In genomic region chr10:21561181-21561580, GRCm38 (mm10) we compare ENCODE assay signal across 34 mouse cellular contexts. TPM values are rescaled to one million over a fixed set of nuclear protein-coding genes. Genes with fewer than 3 reads are reported as not detected.
DNase-seq lines count a peak whose midpoint lies in the region; ATAC-seq and TF ChIP-seq lines count a peak whose summit lies in the region.
"Had no signal": no experiment of that assay in that cellular context is flagged by ENCODE, and none has a peak within 500 bp of the region (broad histone marks: within the 10 kb centered on the region; RNA-seq: fewer than 3 reads in every experiment).

No protein-coding gene starts in this region.

- no peaks in the 10 kb centered on the region for H3K27me3 ChIP-seq in heart, adult 2 months (ENCODE audit: control insufficient read depth, insufficient read depth, low read length)
- no peaks in the 10 kb centered on the region for H3K27me3 ChIP-seq in midbrain, postnatal 0 days (ENCODE audit: insufficient read depth, low read length)
- no peaks in the 10 kb centered on the region for H3K27me3 ChIP-seq in midbrain, embryonic 14.5 days (ENCODE audit: control insufficient read depth, insufficient read depth, low read length)
- H3K27me3 ChIP-seq: embryonic facial prominence, embryonic 13.5 days; forebrain, embryonic 12.5 days; forebrain, embryonic 15.5 days; heart, embryonic 12.5 days; heart, embryonic 15.5 days; hindbrain, embryonic 12.5 days; hindbrain, embryonic 15.5 days had no signal

- H3K79me2 ChIP-seq in heart, adult 2 months (replicated peaks; ENCODE audit: control insufficient read depth, insufficient read depth, low read length) = no peaks in the 10 kb centered on the region

- no peak for TF ChIP-seq POLR2A in heart, adult 2 months (IDR thresholded peaks at IDR 0.05; ENCODE audit: insufficient read depth, low read depth, low read length)

- H3K9ac ChIP-seq in heart, adult 2 months (ENCODE audit: low read depth, low read length) = no peak overlapping the region
- H3K9ac ChIP-seq in midbrain, postnatal 0 days (replicated peaks; ENCODE audit: low read length, poor library complexity, severe bottlenecking) = no peak overlapping the region
- no peak overlapping the region for H3K9ac ChIP-seq in midbrain, embryonic 14.5 days (replicated peaks; ENCODE audit: low read length)
- H3K9ac ChIP-seq: embryonic facial prominence, embryonic 13.5 days; forebrain, embryonic 12.5 days; forebrain, embryonic 15.5 days; heart, embryonic 12.5 days; heart, embryonic 15.5 days; hindbrain, embryonic 12.5 days; hindbrain, embryonic 15.5 days had no signal

- no peak for TF ChIP-seq EP300 in heart, adult 2 months (IDR thresholded peaks at IDR 0.05; ENCODE audit: insufficient read depth, low read depth, low read length)

- no peak for TF ChIP-seq CTCF in heart, adult 2 months (IDR thresholded peaks at IDR 0.05)
- TF ChIP-seq CTCF in midbrain, postnatal 0 days (IDR thresholded peaks at IDR 0.05) = 0 out of 2 replicates have a peak, but pooled peaks have one; percentile 6

- no peak overlapping the region for H3K4me2 ChIP-seq in midbrain, postnatal 0 days (ENCODE audit: low read depth, low read length, poor library complexity, severe bottlenecking)
- H3K4me2 ChIP-seq in midbrain, embryonic 14.5 days (ENCODE audit: low read length) = no peak overlapping the region
- H3K4me2 ChIP-seq: embryonic facial prominence, embryonic 13.5 days; forebrain, embryonic 12.5 days; forebrain, embryonic 15.5 days; heart, embryonic 12.5 days; heart, embryonic 15.5 days; hindbrain, embryonic 12.5 days; hindbrain, embryonic 15.5 days had no signal

- H3K4me1 ChIP-seq in heart, adult 2 months (ENCODE audit: control insufficient read depth, insufficient read depth, low read length) = no peaks in the 10 kb centered on the region
- H3K4me1 ChIP-seq in midbrain, postnatal 0 days (ENCODE audit: insufficient read depth, low read length) = no peaks in the 10 kb centered on the region
- no peaks in the 10 kb centered on the region for H3K4me1 ChIP-seq in midbrain, embryonic 14.5 days (ENCODE audit: control insufficient read depth, insufficient read depth, low read length)
- H3K4me1 ChIP-seq: forebrain, embryonic 12.5 days; forebrain, embryonic 15.5 days; hindbrain, embryonic 15.5 days had no signal

- WGBS in heart, adult 2 months = 28% methylated on average over 1 of the region's 1 CpGs
- WGBS in midbrain, postnatal 0 days = 63% methylated on average over 1 of the region's 1 CpGs
- WGBS in midbrain, embryonic 14.5 days = 64% methylated on average over 1 of the region's 1 CpGs

- no peaks in the 10 kb centered on the region for H3K9me3 ChIP-seq in midbrain, postnatal 0 days (ENCODE audit: low read length)
- H3K9me3 ChIP-seq in midbrain, embryonic 14.5 days (ENCODE audit: control insufficient read depth, low read length) = no peaks in the 10 kb centered on the region
- H3K9me3 ChIP-seq: embryonic facial prominence, embryonic 10.5 days; embryonic facial prominence, embryonic 13.5 days; forebrain, embryonic 12.5 days; forebrain, embryonic 15.5 days; heart, embryonic 12.5 days; heart, embryonic 15.5 days; hindbrain, embryonic 12.5 days; hindbrain, embryonic 15.5 days had no signal

- DNase-seq in frontal cortex, postnatal 25 days (ENCODE audit: low spot score in 2 of 2) = no peak
- DNase-seq in heart, adult 11 months = peak; percentile 21
- DNase-seq in heart, adult 2 months = no peak
- DNase-seq in midbrain, postnatal 0 days (ENCODE audit: low spot score) = no peak
- DNase-seq in midbrain, embryonic 14.5 days = no peak
- peak; percentile 60 for DNase-seq in telencephalon, adult 2 months (ENCODE audit: low read depth, low spot score)
- DNase-seq in adrenal gland, adult (ENCODE audit: inconsistent age in 2 of 2, low spot score in 1 of 2) = no peak
- DNase-seq: adrenal gland, postnatal 10 days; adrenal gland, postnatal 36 days; cerebellum, adult 11 months; cerebellum, adult 2 months; cerebellum, adult 9-11 months; cerebellum, postnatal 25 days; embryo, embryonic 11 days; gastrocnemius, postnatal 25 days; heart, postnatal 14 days had no signal

- H3K4me3 ChIP-seq in heart, adult 2 months = no peak overlapping the region
- no peak overlapping the region for H3K4me3 ChIP-seq in midbrain, postnatal 0 days (ENCODE audit: low read depth, low read length)
- no peak overlapping the region for H3K4me3 ChIP-seq in midbrain, embryonic 14.5 days (replicated peaks; ENCODE audit: low read depth, low read length)
- H3K4me3 ChIP-seq: embryonic facial prominence, embryonic 10.5 days; embryonic facial prominence, embryonic 13.5 days; erythroblast, embryonic 14.5 days; forebrain, embryonic 12.5 days; forebrain, embryonic 15.5 days; heart, embryonic 12.5 days; heart, embryonic 15.5 days; hindbrain, embryonic 12.5 days; hindbrain, embryonic 15.5 days had no signal

- intact Hi-C loops in heart, adult 2 months (cut with DNase I) = no loop called here

- no peak overlapping the region for H3K27ac ChIP-seq in heart, adult 2 months
- H3K27ac ChIP-seq in midbrain, postnatal 0 days (ENCODE audit: low read depth, low read length) = no peak overlapping the region
- H3K27ac ChIP-seq in midbrain, embryonic 14.5 days (replicated peaks; ENCODE audit: low read depth, low read length) = no peak overlapping the region
- H3K27ac ChIP-seq: embryonic facial prominence, embryonic 10.5 days; embryonic facial prominence, embryonic 13.5 days; forebrain, embryonic 12.5 days; forebrain, embryonic 15.5 days; heart, embryonic 15.5 days; hindbrain, embryonic 12.5 days; hindbrain, embryonic 15.5 days had no signal

- ATAC-seq in frontal cortex, adult (ENCODE audit: low TSS enrichment) = peak; percentile 90
- ATAC-seq in midbrain, postnatal 0 days (ENCODE audit: low FRiP score) = no peak
- no peak for ATAC-seq in midbrain, embryonic 14.5 days (ENCODE audit: low FRiP score, low TSS enrichment)
- ATAC-seq: activated CD4-positive, CD25-positive, alpha-beta regulatory T cell, adult 4 months; forebrain, embryonic 15.5 days; intestine, postnatal 0 days had no signal

- H3K36me3 ChIP-seq in heart, adult 2 months (ENCODE audit: control insufficient read depth, insufficient read depth, low read length) = no peaks in the 10 kb centered on the region
- no peaks in the 10 kb centered on the region for H3K36me3 ChIP-seq in midbrain, postnatal 0 days (ENCODE audit: insufficient read depth, low read length)
- no peaks in the 10 kb centered on the region for H3K36me3 ChIP-seq in midbrain, embryonic 14.5 days (ENCODE audit: control insufficient read depth, insufficient read depth, low read length)
- H3K36me3 ChIP-seq: embryonic facial prominence, embryonic 10.5 days; embryonic facial prominence, embryonic 13.5 days; forebrain, embryonic 12.5 days; forebrain, embryonic 15.5 days; heart, embryonic 12.5 days; heart, embryonic 15.5 days; hindbrain, embryonic 12.5 days; hindbrain, embryonic 15.5 days had no signal

RNA-seq across cellular contexts. Expression of gene 1700020N01Rik, which starts 31.8 kb away (rescaled TPM):
- total RNA-seq in heart, adult 2 months (2021) = not detected
- polyA plus RNA-seq in heart, adult 2 months (2012; rRNA removed) = not detected in 2 replicates
- total RNA-seq in midbrain, postnatal 0 days (2014; rRNA removed) = not detected in 2 replicates
- not detected in 2 replicates for polyA plus RNA-seq in midbrain, postnatal 0 days (2015; fragmentation: Nextera tagmentation; extraction: Ambion mirVana)
- not detected in 2 replicates for polyA plus RNA-seq in midbrain, embryonic 14.5 days (2014; fragmentation: Nextera tagmentation; extraction: Ambion mirVana)
- total RNA-seq: adrenal gland, adult 18-20 months; adrenal gland, postnatal 10 days; adrenal gland, postnatal 36 days; common myeloid progenitor, adult 5-6 weeks; gastrocnemius, adult 8-10 months; gastrocnemius, postnatal 25 days; granulocyte monocyte progenitor cell, adult 5-6 weeks; heart, postnatal 14 days; hematopoietic stem cell, adult 5-6 weeks had no signal
- polyA plus RNA-seq: activated CD4-positive, CD25-positive, alpha-beta regulatory T cell, adult 4 months; cerebellum, adult 2 months; embryonic facial prominence, embryonic 10.5 days; embryonic facial prominence, embryonic 13.5 days; erythroblast, embryonic 14.5 days; forebrain, embryonic 12.5 days; forebrain, embryonic 15.5 days; heart, embryonic 15.5 days; hindbrain, embryonic 12.5 days; hindbrain, embryonic 15.5 days; intestine, embryonic 14.5 days had no signal

Comparison
In these comparisons a context has a peak if more than half of its experiments do, and no peak if none do; other contexts are left out.
1. DNase-seq: peak in heart, adult 11 months (single experiment) and telencephalon, adult 2 months (single experiment); none in frontal cortex, postnatal 25 days (0 of 2), heart, adult 2 months (0 of 2), midbrain, postnatal 0 days (single experiment), midbrain, embryonic 14.5 days (single experiment) and adrenal gland, adult (0 of 2).